Mouse (Mus musculus) liver, adult 2 months (tissue): ENCODE data around the gene Rgs7bp.

Experiments
- CTCF ChIP-seq: fragments of 200-500 bp; IDR thresholded peaks from 2 replicates; pipeline ENCODE4 v1.5.1; 2011; ENCODE audit warnings: low read depth, low read length, control low read depth
- POLR2A ChIP-seq: fragments of 200-500 bp; IDR thresholded peaks from 2 replicates; pipeline ENCODE4 v1.6.1; 2011; ENCODE audit warnings: low read length, control low read depth; ENCODE audit not compliant: insufficient read depth; ENCODE audit errors: extremely low read depth

GRCm38 (mm10) chr13:104988811-104989258, 65.9 kb downstream of the Rgs7bp start:
- no peak for TF ChIP-seq CTCF
- no peak for TF ChIP-seq POLR2A
